Mouse (Mus musculus) kidney, postnatal 14 days (tissue): Measurements from ENCODE around the gene Ermp1.
"Not testable (repeated sequence)": the region's sequence is repeated elsewhere in the genome, so short reads cannot be mapped to it uniquely, and the experiment has no call there.

Source experiments
- DNase-seq: peaks from one replicate; pipeline ENCODE4 v3.0.0; 2022; ENCODE audit warnings: mixed read lengths

The Ermp1 gene

DNA sequence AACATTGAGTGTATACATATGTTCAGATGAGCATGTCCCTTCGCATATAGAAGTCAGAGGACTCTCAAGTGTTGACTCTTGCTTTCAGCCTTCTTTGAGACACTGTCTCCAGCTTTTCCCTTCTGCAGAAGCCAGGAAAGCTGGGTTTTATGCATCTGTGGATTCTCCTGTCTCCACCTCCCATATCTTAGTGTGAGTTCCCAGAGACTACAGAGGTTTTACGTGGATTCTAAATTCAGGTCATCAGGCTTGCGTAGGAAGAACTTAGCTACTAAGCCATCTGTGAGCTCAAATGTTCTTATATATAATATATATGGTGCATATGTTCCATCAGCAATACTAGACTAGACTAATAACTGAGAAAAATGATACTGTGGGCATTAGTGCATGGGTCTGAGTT is 51.9 kb downstream of the Ermp1 start:
- no peak for DNase-seq

GRCm38 (mm10) chr19:29593783-29594182 is 54.4 kb downstream of the Ermp1 start:
- DNase-seq: not testable (repeated sequence)

- no peak for DNase-seq
Observed at GRCm38 (mm10) chr19:29583734-29584133, 64.5 kb downstream of the Ermp1 start.

DNA sequence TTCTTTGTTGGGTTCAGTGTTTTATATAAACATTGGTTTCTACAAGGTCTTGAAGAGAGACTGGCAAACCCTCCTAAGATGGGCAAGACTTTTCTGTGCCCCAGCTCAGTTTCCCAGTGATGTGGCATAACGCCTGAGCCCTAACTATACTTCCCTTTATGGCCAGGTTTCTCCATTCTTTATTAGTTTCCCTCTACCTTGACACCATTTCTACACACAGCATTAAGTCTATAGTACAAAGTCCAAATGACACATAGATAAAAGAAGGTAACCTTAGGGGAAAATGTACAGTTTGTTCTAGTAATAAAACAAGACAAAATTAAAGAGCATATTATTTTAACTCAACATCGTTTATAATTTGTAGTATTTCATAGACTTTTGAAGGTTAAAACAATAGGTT is 65.8 kb downstream of the Ermp1 start:
- no peak for DNase-seq

DNA sequence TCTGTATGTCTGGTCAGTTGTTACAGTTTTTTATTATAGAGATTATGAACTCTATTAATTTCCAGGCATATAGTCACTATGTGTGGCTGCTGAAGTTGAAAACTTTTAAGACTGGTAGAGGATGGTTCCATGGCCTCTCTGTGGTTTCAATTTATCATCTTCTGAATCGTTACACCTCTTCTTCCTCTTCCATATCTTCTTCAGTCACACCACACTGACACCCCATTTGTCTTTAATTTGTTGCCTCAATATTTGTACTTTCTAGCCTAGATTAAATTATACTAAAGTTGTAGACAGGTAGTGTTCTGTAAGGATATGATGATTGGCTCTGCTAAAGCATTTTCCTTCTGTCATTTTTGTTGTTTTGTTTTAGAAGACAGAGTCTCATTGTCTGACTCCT is 81.7 kb downstream of the Ermp1 start:
- DNase-seq: no peak

DNA sequence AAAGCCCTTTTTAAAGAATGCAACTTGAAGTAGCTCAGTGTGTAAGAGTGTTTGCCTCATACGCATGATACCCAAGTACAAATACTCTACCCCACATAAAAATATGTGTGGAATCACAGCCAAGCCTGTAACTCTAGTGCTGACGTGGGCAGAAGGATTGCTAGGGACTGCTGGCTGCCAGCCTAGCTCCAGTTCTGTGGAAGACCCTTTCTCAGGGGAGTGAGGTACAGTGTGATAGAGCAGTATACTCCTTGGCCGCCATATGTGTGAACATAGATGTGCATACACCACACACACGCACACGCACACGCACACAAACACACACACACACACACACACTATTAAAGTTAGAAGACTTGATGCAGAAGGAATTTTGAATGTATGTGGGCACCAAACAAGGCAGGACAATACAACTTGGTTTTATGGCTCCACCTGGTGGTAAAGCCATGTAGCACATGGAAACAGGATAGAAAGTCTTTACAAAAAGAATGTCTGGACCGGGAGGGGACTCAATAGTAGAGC is 84.9 kb downstream of the Ermp1 start:
- DNase-seq: peak; percentile 76

GRCm38 (mm10) chr19:29562603-29563002 is 85.6 kb downstream of the Ermp1 start:
- no peak for DNase-seq

GRCm38 (mm10) chr19:29562166-29562565 is 86.0 kb downstream of the Ermp1 start:
- no peak for DNase-seq
